Mouse (Mus musculus) megakaryocyte, embryonic 14.5 days (primary cell): ENCODE results near the gene Supt7l.

Experiments used
- FLI1 ChIP-seq: IDR thresholded peaks from 2 replicates; pipeline ENCODE4 v1.6.1; 2012; ENCODE audit warnings: low read length, inconsistent platforms, mixed read lengths
- GATA1 ChIP-seq: IDR thresholded peaks from 3 replicates; pipeline ENCODE4 v1.6.1; 2012; ENCODE audit warnings: mixed read lengths, low read length, inconsistent platforms, borderline replicate concordance

DNA sequence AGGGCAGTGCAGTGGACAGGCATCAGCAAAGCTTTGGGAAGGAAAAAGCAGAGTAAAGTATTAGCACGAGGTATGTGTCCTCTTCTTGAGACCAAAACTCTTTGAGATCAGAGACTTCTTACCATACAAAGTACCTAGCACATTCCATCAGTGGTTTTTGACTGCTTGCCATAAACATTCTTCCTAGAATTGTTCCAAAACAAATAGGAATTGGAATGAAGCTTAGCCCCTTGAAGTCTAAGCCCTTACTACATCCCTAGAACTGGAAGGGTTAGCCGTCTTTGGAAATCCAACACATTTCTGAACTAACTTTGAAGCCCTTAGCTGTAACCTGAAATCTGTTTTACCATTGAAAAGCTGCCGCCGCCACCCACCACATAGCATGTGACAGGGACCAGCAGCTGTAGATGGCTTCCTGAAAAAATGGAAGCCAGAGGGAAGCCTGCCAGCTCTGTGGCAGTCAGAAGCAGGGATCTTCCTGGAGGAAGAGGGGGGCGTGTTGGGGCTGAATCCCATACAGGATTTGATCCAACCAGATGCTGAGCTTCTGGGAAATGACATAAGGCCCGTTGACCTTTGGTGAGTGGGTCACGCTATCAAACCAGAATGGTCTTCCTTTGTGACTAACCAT, 34.5 kb upstream of the Supt7l start:
- no peak for TF ChIP-seq GATA1
- TF ChIP-seq FLI1: no peak
